Mouse (Mus musculus) heart, embryonic 10.5 days (tissue): Measurements from ENCODE around the gene Wdfy1. TPM values are rescaled to one million over a fixed set of nuclear protein-coding genes. Genes with fewer than 3 reads are reported as not detected.

Experiments used
- DNase-seq: peaks from one replicate; pipeline ENCODE4 v3.0.0-alpha.2; 2017; ENCODE audit warnings: low spot score
- H3K27ac ChIP-seq: fragments of 300-500 bp; sonication (generic); 2 replicates; pipeline ENCODE4 v1.5.1; 2016; ENCODE audit warnings: mild to moderate bottlenecking
- H3K27me3 ChIP-seq: fragments of 300-500 bp; sonication (generic); 2 replicates; pipeline ENCODE4 v1.6.1; 2016; ENCODE audit warnings: mild to moderate bottlenecking; ENCODE audit not compliant: poor library complexity, insufficient read depth, severe bottlenecking
- H3K36me3 ChIP-seq: fragments of 300-500 bp; sonication (generic); 2 replicates; pipeline ENCODE4 v1.6.1; 2016; ENCODE audit warnings: mild to moderate bottlenecking, moderate library complexity
- H3K4me1 ChIP-seq: fragments of 300-500 bp; sonication (generic); 2 replicates; pipeline ENCODE4 v1.6.1; 2016; ENCODE audit warnings: mild to moderate bottlenecking
- H3K4me3 ChIP-seq: fragments of 300-500 bp; sonication (generic); 2 replicates; pipeline ENCODE4 v1.5.1; 2016; ENCODE audit warnings: mild to moderate bottlenecking, moderate library complexity
- H3K9me3 ChIP-seq: fragments of 300-500 bp; sonication (generic); 2 replicates; pipeline ENCODE4 v1.6.1; 2016; ENCODE audit warnings: mild to moderate bottlenecking, moderate library complexity
- WGBS: fragments of 180-500 bp; shearing (Covaris S2); methylation state at CpG from one replicate; pipeline ENCODE4 v1.1.7; 2016; 5-methylcytosine and 5-hydroxymethylcytosine counted together
- polyA plus RNA-seq: library from polyadenylated mRNA; unstranded; fragments of >200 nt; fragmentation: Nextera tagmentation; extraction: Ambion mirVana; gene quantifications from 2 replicates; pipeline ENCODE4 v1.2.1, GENCODE M21; 2016

Gene Wdfy1
- polyA plus RNA-seq, 1 experiment from 2014 or later: 25.1 TPM

GRCm38 (mm10) chr1:79657411-79657810 is 118.5 kb downstream of the Wdfy1 start:
- DNase-seq: no peak
- Histone ChIP-seq H3K4me1 (no peaks in the 10 kb centered on the region), H3K27me3 (no peaks in the 10 kb centered on the region), H3K27ac (no peak overlapping the region), H3K4me3 (no peak overlapping the region), H3K9me3 (no peaks in the 10 kb centered on the region), H3K36me3 (no peaks in the 10 kb centered on the region)
- 73% methylated on average over 1 of the region's 1 CpGs for WGBS

GRCm38 (mm10) chr1:79655819-79656555 is 120.0 kb downstream of the Wdfy1 start:
- Histone ChIP-seq H3K27me3 (no peaks in the 10 kb centered on the region), H3K4me1 (no peaks in the 10 kb centered on the region), H3K9me3 (no peaks in the 10 kb centered on the region), H3K36me3 (no peaks in the 10 kb centered on the region), H3K27ac (no peak overlapping the region), H3K4me3 (no peak overlapping the region)
- no peak for DNase-seq
- WGBS: 74% methylated on average over 4 of the region's 4 CpGs

GRCm38 (mm10) chr1:79654948-79655347 is 121.0 kb downstream of the Wdfy1 start:
- H3K4me1 ChIP-seq: no peaks in the 10 kb centered on the region
- no peak overlapping the region for H3K4me3 ChIP-seq
- DNase-seq: no peak
- 94% methylated on average over 2 of the region's 2 CpGs for WGBS
- no peaks in the 10 kb centered on the region for H3K27me3 ChIP-seq
- H3K9me3 ChIP-seq: no peaks in the 10 kb centered on the region
- no peak overlapping the region for H3K27ac ChIP-seq
- H3K36me3 ChIP-seq: no peaks in the 10 kb centered on the region

Other genes starting within 250 kb of the Wdfy1 start
- 0.21 and 0.28 TPM in 2 replicates for gene Ap1s3, start 104.2 kb downstream of the Wdfy1 start, polyA plus RNA-seq
- 53.1 and 58.9 TPM in 2 replicates for gene Mrpl44, start 125 bp downstream of the Wdfy1 start, polyA plus RNA-seq
- 112 and 136 TPM in 2 replicates for gene Serpine2, start 85.0 kb upstream of the Wdfy1 start, polyA plus RNA-seq